In genomic region chr1:93225731-93226520, GRCm38 (mm10) we compare ENCODE assay signal across 16 mouse cellular contexts. TPM values are rescaled to one million over a fixed set of nuclear protein-coding genes. Genes with fewer than 3 reads are reported as not detected.
A peak's percentile ranks its signal among the peaks of the same experiment; 100 is the strongest.
DNase-seq lines count a peak whose midpoint lies in the region; ATAC-seq lines count a peak whose summit lies in the region.
"Had no signal": no experiment of that assay in that cellular context is flagged by ENCODE, and none has a peak within 500 bp of the region (broad histone marks: within the 10 kb centered on the region; RNA-seq: fewer than 3 reads in every experiment).

No protein-coding gene starts in this region.

- no peak overlapping the region for H3K4me2 ChIP-seq in embryonic facial prominence, embryonic 11.5 days (ENCODE audit: low read depth, low read length)
- H3K4me2 ChIP-seq in limb, embryonic 11.5 days (ENCODE audit: low read depth, severe bottlenecking): no peak overlapping the region
- H3K4me2 ChIP-seq: neural tube, embryonic 12.5 days had no signal

- no peaks in the 10 kb centered on the region; the same call in 1 of the 2 replicates for H3K4me1 ChIP-seq in embryonic facial prominence, embryonic 11.5 days (ENCODE audit: control insufficient read depth, insufficient read depth, low read length)
- peaks cover 44% of the 10 kb centered on the region for H3K4me1 ChIP-seq in limb, embryonic 11.5 days (ENCODE audit: control insufficient read depth, insufficient read depth, low read length)

- intact Hi-C loops in left cerebral cortex, postnatal 4 days (cut with DNase I): no loop called here
- intact Hi-C loops in left cerebral cortex, postnatal 25 days (cut with DNase I): no loop called here

- H3K27me3 ChIP-seq in embryonic facial prominence, embryonic 11.5 days (ENCODE audit: control insufficient read depth, insufficient read depth, low read length): no peaks in the 10 kb centered on the region
- no peaks in the 10 kb centered on the region for H3K27me3 ChIP-seq in limb, embryonic 11.5 days (ENCODE audit: control insufficient read depth, insufficient read depth, low read length)

- no peak for ATAC-seq in embryonic facial prominence, embryonic 11.5 days (replicated peaks; ENCODE audit: insufficient number of reproducible peaks, low FRiP score, low TSS enrichment, low read depth)
- no peak for ATAC-seq in limb, embryonic 11.5 days (ENCODE audit: insufficient number of reproducible peaks, low FRiP score, low TSS enrichment, low read depth)
- ATAC-seq in megakaryocyte-erythroid progenitor cell, adult 5-6 weeks (replicated peaks; ENCODE audit: low FRiP score, low TSS enrichment, poor library complexity, severe bottlenecking): no peak
- ATAC-seq: lung, postnatal 0 days had no signal

- DNase-seq in cerebellum, postnatal 10 days: peak; percentile 71 to 84
- DNase-seq in cerebellum, adult 18-20 months: no peak
- DNase-seq in left cerebral cortex, postnatal 4 days: peak; percentile 56
- DNase-seq in left cerebral cortex, postnatal 25 days (ENCODE audit: low spot score in 2 of 2): no peak
- no peak for DNase-seq in embryonic facial prominence, embryonic 11.5 days (ENCODE audit: low spot score)
- no peak for DNase-seq in limb, embryonic 11.5 days (ENCODE audit: low spot score)
- no peak for DNase-seq in urinary bladder, postnatal 10 days (ENCODE audit: low spot score)
- DNase-seq: cerebellum, adult 9-11 months; heart, postnatal 4 days had no signal

- no peaks in the 10 kb centered on the region for H3K9me3 ChIP-seq in embryonic facial prominence, embryonic 11.5 days (replicated peaks; ENCODE audit: control insufficient read depth, low read length)
- no peaks in the 10 kb centered on the region for H3K9me3 ChIP-seq in limb, embryonic 11.5 days (ENCODE audit: control insufficient read depth, low read length)
- H3K9me3 ChIP-seq: neural tube, embryonic 12.5 days had no signal

- H3K9ac ChIP-seq in embryonic facial prominence, embryonic 11.5 days (replicated peaks; ENCODE audit: low read length): no peak overlapping the region
- no peak overlapping the region for H3K9ac ChIP-seq in limb, embryonic 11.5 days (ENCODE audit: low read length)
- H3K9ac ChIP-seq: liver, embryonic 14.5 days; neural tube, embryonic 12.5 days had no signal

- H3K36me3 ChIP-seq in embryonic facial prominence, embryonic 11.5 days (replicated peaks; ENCODE audit: control insufficient read depth, insufficient read depth, low read depth, low read length): no peaks in the 10 kb centered on the region
- no peaks in the 10 kb centered on the region for H3K36me3 ChIP-seq in limb, embryonic 11.5 days (ENCODE audit: control insufficient read depth, insufficient read depth, low read length)
- H3K36me3 ChIP-seq: neural tube, embryonic 12.5 days had no signal

- no peak overlapping the region for H3K4me3 ChIP-seq in embryonic facial prominence, embryonic 11.5 days (ENCODE audit: low read depth, low read length)
- H3K4me3 ChIP-seq in limb, embryonic 11.5 days (ENCODE audit: low read depth, low read length): no peak overlapping the region
- H3K4me3 ChIP-seq: neural tube, embryonic 12.5 days had no signal

- 81% methylated on average over 5 of the region's 5 CpGs for WGBS in embryonic facial prominence, embryonic 11.5 days
- 61% methylated on average over 5 of the region's 5 CpGs for WGBS in limb, embryonic 11.5 days

- H3K27ac ChIP-seq in embryonic facial prominence, embryonic 11.5 days (replicated peaks; ENCODE audit: low read depth, low read length): peak overlapping the region; percentile 28; the same call in 1 of the 2 replicates
- H3K27ac ChIP-seq in limb, embryonic 11.5 days (replicated peaks; ENCODE audit: low read depth, low read length): peak overlapping the region; percentile 68
- H3K27ac ChIP-seq: liver, embryonic 14.5 days; neural tube, embryonic 12.5 days had no signal

RNA-seq across cellular contexts. Expression of gene Sned1, which starts 9.7 kb away (rescaled TPM):
- 1 to 10 TPM; 8.4 to 8.6 TPM for total RNA-seq in left cerebral cortex, postnatal 4 days (2021)
- total RNA-seq in left cerebral cortex, postnatal 25 days (2021): 1 to 10 TPM; 6.1 to 6.9 TPM
- polyA plus RNA-seq in embryonic facial prominence, embryonic 11.5 days (2014; fragmentation: Nextera tagmentation; extraction: Ambion mirVana): 5.3 and 5.6 TPM in 2 replicates
- 15.0 and 17.5 TPM in 2 replicates for polyA plus RNA-seq in limb, embryonic 11.5 days (2014; fragmentation: Nextera tagmentation; extraction: Ambion mirVana)
- 0.27 TPM in 1 of 2 replicates, not detected in the other for total RNA-seq in megakaryocyte-erythroid progenitor cell, adult 5-6 weeks (2014; fragmentation: Nextera tagmentation)
- total RNA-seq in megakaryocyte-erythroid progenitor cell, adult 5-6 weeks (2017): not detected in 2 replicates

RNA-seq across cellular contexts. Expression of gene Crocc2, which starts 57.4 kb away (rescaled TPM):
- total RNA-seq in left cerebral cortex, postnatal 4 days (2021): under 1 TPM; 0.91 to 0.94 TPM
- total RNA-seq in left cerebral cortex, postnatal 25 days (2021): under 1 TPM; 0.07 to 0.09 TPM
- 0.14 and 0.25 TPM in 2 replicates for polyA plus RNA-seq in embryonic facial prominence, embryonic 11.5 days (2014; fragmentation: Nextera tagmentation; extraction: Ambion mirVana)
- polyA plus RNA-seq in limb, embryonic 11.5 days (2014; fragmentation: Nextera tagmentation; extraction: Ambion mirVana): 0.28 and 0.32 TPM in 2 replicates
- not detected in 2 replicates for total RNA-seq in megakaryocyte-erythroid progenitor cell, adult 5-6 weeks (2014; fragmentation: Nextera tagmentation)
- not detected in 2 replicates for total RNA-seq in megakaryocyte-erythroid progenitor cell, adult 5-6 weeks (2017)
- total RNA-seq: CH12.LX; gastrocnemius, postnatal 4 days; monocyte, adult 5-6 weeks had no signal

Comparison
In these comparisons a context has a peak if more than half of its experiments do, and no peak if none do; other contexts are left out.
1. DNase-seq: peak in cerebellum, postnatal 10 days (2 of 2) and left cerebral cortex, postnatal 4 days (single experiment); none in cerebellum, adult 18-20 months (0 of 2), left cerebral cortex, postnatal 25 days (0 of 2), embryonic facial prominence, embryonic 11.5 days (single experiment), limb, embryonic 11.5 days (single experiment) and urinary bladder, postnatal 10 days (single experiment).
2. RNA of gene Sned1, which starts 9.7 kb away (total RNA-seq): 8.4 to 8.6 TPM in left cerebral cortex, postnatal 4 days and 6.1 to 6.9 TPM in left cerebral cortex, postnatal 25 days; 0.27 TPM in megakaryocyte-erythroid progenitor cell, adult 5-6 weeks; every median in the first group is over 4 times any median in the second.